Mouse (Mus musculus): ENCODE measurements around the gene Dock3. TPM values are rescaled to one million over a fixed set of nuclear protein-coding genes. Genes with fewer than 3 reads are reported as not detected.

Dock3 gene
- polyA plus RNA-seq (2012; rRNA removed) = 62.2 and 70.4 TPM in 2 replicates

DNA sequence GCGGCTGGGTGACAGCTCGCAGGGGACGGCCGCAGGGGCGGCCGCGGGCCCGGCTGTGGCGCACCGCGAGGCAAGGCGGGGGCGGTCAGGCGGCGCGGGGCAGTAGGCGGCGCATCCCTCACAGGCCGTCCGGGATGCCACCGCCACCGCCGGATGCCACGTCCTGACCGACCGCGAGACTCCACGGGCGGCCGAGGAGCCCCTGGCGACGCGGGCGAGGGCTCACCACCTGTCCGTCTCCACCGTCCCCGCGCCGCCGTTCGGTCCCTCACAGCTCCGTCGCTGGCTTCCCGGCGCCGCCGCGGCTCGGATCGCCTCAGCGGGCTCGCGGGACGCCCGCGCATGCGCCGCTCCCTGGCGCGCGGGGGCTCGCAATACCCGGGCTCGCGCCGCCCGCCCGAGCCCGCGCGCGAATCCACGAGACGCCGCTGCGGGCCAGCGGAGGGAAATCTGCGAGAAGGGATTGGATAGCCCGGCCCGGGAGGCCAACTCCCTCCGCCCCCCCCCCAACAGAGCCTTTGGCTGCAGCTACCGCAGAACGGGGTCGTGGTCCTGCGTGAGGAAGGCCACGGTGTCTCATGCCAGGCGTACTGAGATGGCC, at the start of gene Dock3:
Gene Dock3, minus strand, starts transcription at position 371 of the 601 bp plus-strand sequence.

GRCm38 (mm10) chr9:106891829-106892551, 339.7 kb downstream of the Dock3 start, which contains the start of gene Manf:
Gene Manf, minus strand, starts transcription at chr9:106891979.

GRCm38 (mm10) chr9:106886828-106887702, 344.6 kb downstream of the Dock3 start, which contains the start of gene Rbm15b:
Gene Rbm15b, minus strand, starts transcription at chr9:106887428.

Other genes starting within 250 kb of the Dock3 start
- gene Mapkapk3, start 58.0 kb upstream of the Dock3 start, polyA plus RNA-seq (2012; rRNA removed) = 2.1 and 2.8 TPM in 2 replicates
- gene Cish, start 64.1 kb upstream of the Dock3 start, polyA plus RNA-seq (2012; rRNA removed) = 8.6 and 9.7 TPM in 2 replicates
- 26.8 and 30.0 TPM in 2 replicates for gene Hemk1, start 106.4 kb upstream of the Dock3 start, polyA plus RNA-seq (2012; rRNA removed)
- gene 6430571L13Rik, start 108.7 kb upstream of the Dock3 start, polyA plus RNA-seq (2012; rRNA removed) = 7.0 and 8.1 TPM in 2 replicates
- 82.7 and 88.5 TPM in 2 replicates for gene Cacna2d2, start 167.7 kb upstream of the Dock3 start, polyA plus RNA-seq (2012; rRNA removed)